Mouse (Mus musculus): Measurements from ENCODE around the gene Olfr1022. TPM values are rescaled to one million over a fixed set of nuclear protein-coding genes. Genes with fewer than 3 reads are reported as not detected.

The Olfr1022 gene
- not detected for total RNA-seq (2023)

DNA sequence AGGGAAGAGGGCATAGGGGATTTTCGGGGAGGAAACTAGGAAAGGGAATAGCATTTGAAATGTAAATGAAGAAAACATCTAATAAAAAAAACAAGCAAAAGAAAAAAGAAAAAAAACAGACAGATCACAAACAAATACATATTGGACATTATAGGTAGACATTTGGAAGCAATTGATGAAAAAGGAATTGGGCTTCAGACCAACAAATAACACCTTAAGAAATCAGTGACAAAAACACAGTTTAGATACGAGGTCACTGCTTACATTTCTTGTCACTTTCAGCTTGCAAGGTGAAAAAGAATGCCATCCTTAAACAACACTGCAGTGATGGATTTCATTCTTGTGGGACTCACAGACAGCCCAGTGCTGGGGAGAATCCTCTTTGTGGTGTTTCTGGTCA is at the start of gene Olfr1022:
TSS of gene Olfr1022 (plus strand) at position 301 of the 400 bp plus-strand sequence.

DNA sequence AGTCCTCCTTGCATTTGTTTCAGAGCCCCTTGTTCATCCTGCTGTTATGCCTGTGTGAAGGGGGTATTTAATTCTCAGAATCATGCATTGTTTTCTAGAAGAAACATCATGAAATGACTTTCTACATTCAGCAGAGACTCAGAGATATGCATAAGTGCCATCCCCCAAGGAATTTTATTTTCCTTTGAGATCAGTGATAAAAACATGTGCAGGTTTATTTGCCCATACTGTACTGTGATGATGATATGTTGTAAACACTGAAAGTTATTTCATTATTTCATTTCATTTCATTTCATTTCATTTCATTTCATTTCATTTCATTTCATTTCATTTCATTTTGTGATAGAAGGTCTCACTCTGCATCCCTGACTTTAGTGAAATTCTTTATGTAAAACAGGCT is 23.0 kb upstream of the Olfr1022 start, which contains the start of gene Olfr1019:
TSS of gene Olfr1019 (minus strand) at position 101 of the 400 bp plus-strand sequence.

GRCm38 (mm10) chr2:85846730-85847129 is 21.7 kb upstream of the Olfr1022 start, which contains the start of gene Olfr1020:
Olfr1020 (plus strand) TSS chr2:85847030.

GRCm38 (mm10) chr2:85885340-85885739 is 16.9 kb downstream of the Olfr1022 start, which contains the start of gene Olfr1023:
Olfr1023 (plus strand) TSS chr2:85885640.

DNA sequence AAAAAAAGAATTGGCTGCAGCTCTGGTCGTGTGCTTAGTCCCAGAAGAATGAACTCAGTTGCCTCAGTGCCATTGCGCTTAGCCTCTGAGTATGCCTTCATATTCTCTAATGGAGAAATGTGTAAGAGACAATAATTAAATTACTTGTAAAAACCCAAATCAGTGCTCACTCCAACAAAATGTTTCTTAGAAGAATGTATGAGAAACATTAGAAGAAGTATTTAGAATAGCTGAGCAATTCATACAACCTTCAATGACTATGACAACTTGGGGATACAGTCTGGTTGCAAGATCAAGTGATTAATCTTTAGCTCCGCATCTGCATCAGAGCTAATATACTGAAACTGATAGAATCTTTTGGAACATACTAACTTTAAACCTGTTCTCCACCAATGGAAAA is 36.6 kb downstream of the Olfr1022 start, which contains the start of gene Olfr1024:
TSS of gene Olfr1024 (minus strand) at position 101 of the 400 bp plus-strand sequence.

GRCm38 (mm10) chr2:85914893-85915292 is 46.5 kb downstream of the Olfr1022 start, which contains the start of gene Olfr1025-ps1:
Olfr1025-ps1 (plus strand) TSS chr2:85915193.

Other genes with a start within 250 kb of the Olfr1022 start
- gene Olfr1002, start 217.9 kb upstream of the Olfr1022 start, total RNA-seq (2023) = not detected
- not detected for gene Olfr154, start 204.1 kb upstream of the Olfr1022 start, total RNA-seq (2023)
- gene Olfr1006, start 189.8 kb upstream of the Olfr1022 start, total RNA-seq (2023) = not detected
- not detected for gene Olfr1008, start 179.2 kb upstream of the Olfr1022 start, total RNA-seq (2023)
- not detected for gene Olfr1009, start 153.2 kb upstream of the Olfr1022 start, total RNA-seq (2023)
- not detected for gene Olfr1012, start 105.8 kb upstream of the Olfr1022 start, total RNA-seq (2023)
- gene Olfr1013, start 101.5 kb upstream of the Olfr1022 start, total RNA-seq (2023) = not detected
- gene Olfr1014, start 95.9 kb upstream of the Olfr1022 start, total RNA-seq (2023) = not detected
- gene Olfr1015, start 86.6 kb upstream of the Olfr1022 start, total RNA-seq (2023) = not detected
- gene Olfr1016, start 66.0 kb upstream of the Olfr1022 start, total RNA-seq (2023) = not detected
- gene Olfr1018, start 50.1 kb upstream of the Olfr1022 start, total RNA-seq (2023) = not detected
- gene Olfr1019, start 23.1 kb upstream of the Olfr1022 start, total RNA-seq (2023) = not detected
- gene Olfr1020, start 21.6 kb upstream of the Olfr1022 start, total RNA-seq (2023) = not detected
- gene Olfr1023, start 17.0 kb downstream of the Olfr1022 start, total RNA-seq (2023) = not detected
- gene Olfr1024, start 36.5 kb downstream of the Olfr1022 start, total RNA-seq (2023) = not detected
- not detected for gene Olfr1025-ps1, start 46.6 kb downstream of the Olfr1022 start, total RNA-seq (2023)
- gene Olfr1026, start 53.0 kb downstream of the Olfr1022 start, total RNA-seq (2023) = not detected
- gene Olfr1028, start 81.8 kb downstream of the Olfr1022 start, total RNA-seq (2023) = not detected
- gene Olfr1029, start 105.3 kb downstream of the Olfr1022 start, total RNA-seq (2023) = not detected
- not detected for gene Olfr1030, start 110.7 kb downstream of the Olfr1022 start, total RNA-seq (2023)
- gene Olfr1031, start 121.7 kb downstream of the Olfr1022 start, total RNA-seq (2023) = not detected
- not detected for gene Olfr1032, start 136.9 kb downstream of the Olfr1022 start, total RNA-seq (2023)
- not detected for gene Olfr1033, start 152.0 kb downstream of the Olfr1022 start, total RNA-seq (2023)
- not detected for gene Olfr1034, start 177.3 kb downstream of the Olfr1022 start, total RNA-seq (2023)
- gene Olfr1036, start 205.4 kb downstream of the Olfr1022 start, total RNA-seq (2023) = not detected
- not detected for gene Olfr1037, start 218.8 kb downstream of the Olfr1022 start, total RNA-seq (2023)

Measured in neutrophil, adult 59 days (primary cell).